Mouse (Mus musculus) adrenal gland, postnatal 25 days (tissue): ENCODE results near the gene Dthd1. TPM values are rescaled to one million over a fixed set of nuclear protein-coding genes. Genes with fewer than 3 reads are reported as not detected.

Experiments
- DNase-seq: peaks from one replicate; pipeline ENCODE4 v3.0.0; 2021; ENCODE audit warnings: mixed read lengths
- total RNA-seq: library from RNA; stranded (reverse); gene quantifications from 2 replicates; pipeline ENCODE4 v1.2.3, GENCODE M21; 2021

Dthd1 gene
- total RNA-seq, 1 experiment from 2014 or later, result not detected

DNA sequence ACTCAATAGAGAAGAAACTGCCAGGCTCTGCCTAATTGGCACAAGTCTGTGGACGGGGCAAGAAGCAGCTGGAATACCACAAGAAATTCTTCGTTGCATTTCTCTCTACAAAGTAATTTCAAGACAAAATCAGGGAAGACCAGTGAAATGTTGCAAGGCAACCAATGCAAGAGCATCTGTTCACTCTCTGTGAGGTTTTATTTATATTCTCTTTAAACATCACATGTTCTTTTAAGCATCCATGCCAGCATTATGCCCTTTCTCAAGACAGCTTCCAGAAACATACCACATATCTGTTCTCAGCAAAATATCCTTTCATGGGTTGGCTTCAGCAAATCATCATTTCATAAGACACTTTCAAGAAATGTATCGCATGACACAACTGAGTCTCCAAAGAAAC lies 50.7 kb downstream of the Dthd1 start:
- no peak for DNase-seq

DNA sequence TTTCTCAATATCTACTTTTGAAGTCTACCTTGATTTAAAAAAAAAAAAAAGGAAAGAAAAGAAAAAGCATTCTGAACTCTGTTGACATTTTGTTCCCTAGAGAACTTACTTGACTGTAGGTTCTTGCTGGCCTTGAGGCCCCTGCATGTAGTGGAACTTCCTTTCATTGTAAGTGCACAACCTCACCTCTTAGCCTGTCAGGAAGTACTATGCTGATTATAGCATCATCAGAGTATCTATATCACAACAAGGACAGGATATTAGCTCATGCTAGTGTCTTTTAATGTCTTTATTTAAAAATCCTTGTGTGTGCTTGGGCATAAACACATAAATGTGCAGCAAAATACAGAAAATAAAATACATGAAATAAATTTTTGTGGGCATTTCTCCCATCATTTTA lies 53.4 kb downstream of the Dthd1 start:
- DNase-seq, result no peak

DNA sequence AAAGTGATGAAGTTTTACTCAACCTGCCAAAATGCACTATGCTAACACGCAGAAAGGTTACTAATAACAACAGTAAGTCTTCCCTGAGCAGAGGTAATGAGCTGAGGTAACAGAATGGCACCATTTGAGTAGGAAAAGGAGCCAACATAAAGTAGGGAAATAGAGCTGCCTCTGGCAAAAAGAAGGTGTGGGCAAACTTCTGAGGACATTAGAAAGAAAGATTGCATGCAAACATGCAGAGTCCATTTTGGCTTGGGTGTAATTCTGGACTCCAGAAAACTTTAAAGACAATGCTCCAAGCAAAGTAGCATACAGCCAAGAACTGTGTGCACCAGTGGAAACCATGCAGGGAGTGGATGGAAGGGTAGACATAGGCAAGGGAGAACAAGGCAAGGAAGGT lies 65.9 kb downstream of the Dthd1 start:
- no peak for DNase-seq

DNA sequence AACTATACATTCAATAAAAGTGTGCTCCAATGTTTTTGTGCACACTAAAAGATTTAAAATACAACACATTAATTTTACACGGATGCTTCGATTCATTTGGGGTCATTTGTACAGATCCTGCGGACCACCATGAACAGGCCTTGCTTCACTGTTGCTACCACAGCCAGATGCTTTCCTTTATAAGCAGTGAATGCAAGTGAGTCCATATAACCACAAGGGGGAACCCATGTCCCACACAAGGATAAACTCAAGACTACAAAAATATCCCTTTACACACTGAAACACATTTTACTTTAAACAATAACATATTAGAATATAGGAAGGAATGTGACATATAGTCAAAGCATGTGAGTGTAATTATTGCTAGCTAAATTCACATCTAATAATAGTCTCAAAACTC lies 81.7 kb downstream of the Dthd1 start:
- no peak for DNase-seq

DNA sequence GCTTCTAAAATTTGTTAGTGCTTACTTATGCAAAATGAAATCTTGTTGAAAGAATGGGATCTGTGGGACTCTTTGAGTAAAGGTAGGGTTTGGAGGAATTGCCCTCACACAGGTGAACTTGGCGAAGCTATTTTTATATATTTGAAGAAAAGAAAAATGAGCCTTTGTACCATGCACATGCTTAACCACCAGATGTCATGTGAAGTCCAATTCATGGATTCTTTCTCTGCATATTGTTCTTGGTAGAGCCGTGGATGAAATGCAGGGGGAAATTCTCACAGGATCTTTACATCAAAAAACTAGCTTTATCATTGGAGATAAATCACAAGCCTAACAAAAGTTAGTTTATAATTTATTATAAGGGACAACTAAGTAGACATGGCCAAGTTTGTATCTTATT lies 93.3 kb downstream of the Dthd1 start:
- no peak for DNase-seq

DNA sequence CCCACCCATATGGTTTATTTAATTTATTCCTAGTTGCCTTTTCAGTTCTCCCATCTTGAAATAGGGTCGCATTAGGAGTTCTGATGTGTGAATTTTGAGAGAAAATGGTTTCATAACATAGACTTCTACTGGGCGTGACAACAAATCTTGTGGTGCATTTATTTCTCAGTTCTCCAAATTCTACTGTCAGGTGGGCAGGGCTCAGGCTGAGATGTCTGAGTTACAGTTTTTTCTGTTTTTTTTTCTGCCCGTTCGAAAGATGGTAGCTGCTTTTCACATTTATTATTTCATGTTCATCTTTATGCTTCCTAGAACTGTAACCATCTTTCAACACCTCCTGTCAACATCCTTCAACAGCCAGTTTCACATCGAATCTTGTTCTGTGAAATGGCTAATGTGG lies 95.5 kb downstream of the Dthd1 start:
- no peak for DNase-seq

DNA sequence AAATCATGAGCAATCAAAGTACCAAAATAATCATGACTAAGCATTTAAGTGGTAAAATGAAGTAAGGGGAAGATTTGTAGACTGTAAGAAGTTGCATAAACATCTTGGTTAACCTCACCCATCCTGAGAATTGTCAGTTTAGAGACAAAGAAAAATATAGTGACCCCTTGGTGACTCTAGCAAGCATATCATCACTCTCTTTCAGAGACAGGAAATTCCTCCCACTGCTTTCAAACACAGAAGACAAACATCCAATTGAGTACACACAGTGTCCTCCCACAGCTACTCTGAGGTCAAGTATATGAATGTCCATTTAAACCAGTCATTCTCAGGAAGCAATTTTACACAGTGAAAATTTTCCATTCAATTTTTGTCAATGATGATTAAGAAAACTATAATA lies 111.0 kb downstream of the Dthd1 start:
- DNase-seq, result no peak

Other genes with a start within 250 kb of the Dthd1 start
- 4.6 and 12.9 TPM in 2 replicates for gene Arap2, start 47.7 kb upstream of the Dthd1 start, total RNA-seq